Mouse (Mus musculus): Measurements from ENCODE around the gene Esrrb.

- no peak for TF ChIP-seq ZC3H11A (IDR thresholded peaks at IDR 0.05; ENCODE audit: borderline replicate concordance, low read depth, low read length)
- TF ChIP-seq MAFK (IDR thresholded peaks at IDR 0.05; ENCODE audit: insufficient read depth, low read depth, low read length): no peak
- TF ChIP-seq ZNF384 (IDR thresholded peaks at IDR 0.05; ENCODE audit: low read depth, low read length): no peak
- TF ChIP-seq HCFC1 (IDR thresholded peaks at IDR 0.05; ENCODE audit: borderline replicate concordance, insufficient read depth, low read length): no peak
Observed at GRCm38 (mm10) chr12:86537799-86538198, 176.9 kb downstream of the Esrrb start.

Data from ES-E14 (cell line).